Mouse (Mus musculus): ENCODE measurements around the gene Sass6.

- TF ChIP-seq POLR2A (IDR thresholded peaks at IDR 0.05; ENCODE audit: insufficient read length, low read depth) (no peak), SRF (IDR thresholded peaks at IDR 0.05; ENCODE audit: control insufficient read depth, insufficient read length, low read depth) (no peak), USF1 (IDR thresholded peaks at IDR 0.05; ENCODE audit: low read depth) (no peak), MYOG (IDR thresholded peaks at IDR 0.05; ENCODE audit: control insufficient read depth in 1 of 3, insufficient read depth in 1 of 3, insufficient read length in 2 of 3, low read depth in 2 of 3) (no peak), TCF3 (IDR thresholded peaks at IDR 0.05; ENCODE audit: insufficient read length, low read depth) (no peak), MYOD1 (IDR thresholded peaks at IDR 0.05; ENCODE audit: control insufficient read depth in 1 of 3, insufficient read length in 2 of 3, low read depth in 2 of 3) (no peak), MAX (IDR thresholded peaks at IDR 0.05; ENCODE audit: low read depth) (no peak), TCF12 (IDR thresholded peaks at IDR 0.05; ENCODE audit: insufficient read depth, poor library complexity, severe bottlenecking) (no peak)
Measured at GRCm38 (mm10) chr3:116641811-116642371, 47.1 kb downstream of the Sass6 start.
